Mouse (Mus musculus) left cerebral cortex, adult 9 months (tissue): ENCODE results near the gene Gm20918.
"Not testable (repeated sequence)": the region's sequence is repeated elsewhere in the genome, so short reads cannot be mapped to it uniquely, and the experiment has no call there.

Experiments
- DNase-seq, 2 experiments: peaks; one replicate each; pipeline ENCODE4 v3.0.0; 2022; ENCODE audit warnings: low spot score in 2 of 2

The Gm20918 gene

GRCm38 (mm10) chrY:5043637-5044036, at the start of gene Gm20918:
TSS of gene Gm20918 (plus strand) at chrY:5043937.
- DNase-seq = not testable (repeated sequence)
